Mouse (Mus musculus) heart, adult 2 months (tissue): ENCODE data around the gene Asic2. TPM values are rescaled to one million over a fixed set of nuclear protein-coding genes. Genes with fewer than 3 reads are reported as not detected.

Experiments used
- DNase-seq, 2 experiments: peaks; one replicate each; pipeline ENCODE4 v3.0.0; 2021
- H3K27ac ChIP-seq: fragments of 200-600 bp; 2 replicates; pipeline ENCODE4 v1.8.1; 2022
- H3K27me3 ChIP-seq: fragments of 200-500 bp; 2 replicates; pipeline ENCODE4 v1.6.1; 2012; ENCODE audit warnings: mild to moderate bottlenecking, low read length, inconsistent platforms, mixed read lengths; ENCODE audit not compliant: control insufficient read depth, insufficient read depth
- H3K36me3 ChIP-seq: fragments of 200-500 bp; 2 replicates; pipeline ENCODE4 v1.6.1; 2012; ENCODE audit warnings: low read length, inconsistent platforms; ENCODE audit not compliant: control insufficient read depth, insufficient read depth
- H3K4me1 ChIP-seq: fragments of 200-500 bp; 2 replicates; pipeline ENCODE4 v1.6.1; 2011; ENCODE audit warnings: low read length; ENCODE audit not compliant: control insufficient read depth, insufficient read depth
- H3K4me3 ChIP-seq: fragments of 200-600 bp; 2 replicates; pipeline ENCODE4 v1.8.1; 2022
- H3K79me2 ChIP-seq: fragments of 200-500 bp; replicated peaks from 2 replicates; pipeline ENCODE4 v1.6.1; 2012; ENCODE audit warnings: mild to moderate bottlenecking, inconsistent platforms, low read length, moderate library complexity, mixed read lengths; ENCODE audit not compliant: control insufficient read depth, insufficient read depth
- H3K9ac ChIP-seq: fragments of 200-500 bp; 2 replicates; pipeline ENCODE4 v1.6.1; 2012; ENCODE audit warnings: low read depth, mild to moderate bottlenecking, control low read depth, inconsistent platforms, low read length, mixed read lengths
- CTCF ChIP-seq: fragments of 200-600 bp; IDR thresholded peaks from 2 replicates; pipeline ENCODE4 v1.8.1; 2022; ENCODE audit warnings: antibody characterized with exemption, mild to moderate bottlenecking, moderate library complexity
- EP300 ChIP-seq: fragments of 200-500 bp; IDR thresholded peaks from 2 replicates; pipeline ENCODE4 v1.6.1; 2011; ENCODE audit warnings: low read depth, low read length, control low read depth; ENCODE audit not compliant: insufficient read depth
- POLR2A ChIP-seq: fragments of 200-500 bp; IDR thresholded peaks from 2 replicates; pipeline ENCODE4 v1.6.1; 2011; ENCODE audit warnings: mild to moderate bottlenecking, low read depth, low read length, control low read depth; ENCODE audit not compliant: insufficient read depth
- WGBS: fragments of 180-500 bp; shearing (Covaris S2); methylation state at CpG from one replicate; pipeline ENCODE4 v1.1.7; 2018; 5-methylcytosine and 5-hydroxymethylcytosine counted together
- intact Hi-C: fragments of 180-260 bp; cut with DNase I; formaldehyde crosslinking; loops from one replicate; pipeline ENCODE4 v1.15.1; 2025
- polyA plus RNA-seq: library from polyadenylated mRNA; depleted of rRNA; stranded (reverse); fragments of >200 nt; gene quantifications from 2 replicates; pipeline ENCODE4 v1.2.3, GENCODE M21; 2012
- total RNA-seq, 2 experiments: library from RNA; stranded (reverse); gene quantifications; 2 replicates each; pipeline ENCODE4 v1.2.3; 2021

Asic2 gene
- total and polyA plus RNA-seq, 3 experiments: not detected

DNA sequence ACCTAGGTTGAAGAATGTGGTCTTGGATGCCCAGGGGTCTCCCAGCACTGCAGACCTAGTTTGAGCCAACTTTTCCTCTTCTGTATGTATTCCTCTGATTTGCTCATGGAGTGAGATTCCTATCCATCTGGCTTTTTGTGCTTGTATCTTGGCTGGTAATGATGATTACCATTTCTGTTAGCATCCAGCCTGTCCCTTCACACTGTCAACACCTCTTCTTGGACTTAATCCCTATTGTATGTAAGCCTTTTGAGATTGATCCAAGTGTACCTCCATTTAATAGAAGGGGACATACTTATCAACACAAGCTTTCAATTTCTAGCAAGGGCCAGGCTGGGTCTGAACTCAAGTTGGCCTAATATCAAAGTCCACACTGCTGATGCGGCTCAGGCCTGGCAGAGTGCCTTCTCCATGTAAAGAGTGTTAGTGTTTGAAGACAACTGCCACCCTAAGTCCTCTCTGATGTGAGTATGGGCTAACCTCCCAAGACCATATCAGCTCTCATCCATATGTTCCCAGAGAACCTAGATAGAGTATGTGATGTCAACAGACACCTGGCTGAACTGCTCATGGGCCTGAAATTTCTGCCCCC, 479.0 kb downstream of the Asic2 start:
- Histone ChIP-seq H3K79me2 (no peaks in the 10 kb centered on the region), H3K9ac (no peak overlapping the region), H3K4me3 (no peak overlapping the region), H3K27ac (no peak overlapping the region), H3K4me1 (no peaks in the 10 kb centered on the region), H3K36me3 (no peaks in the 10 kb centered on the region), H3K27me3 (no peaks in the 10 kb centered on the region)
- WGBS: 61% methylated on average over 1 of the region's 1 CpGs
- DNase-seq: no peak
- TF ChIP-seq EP300: no peak
- TF ChIP-seq POLR2A: no peak
- intact Hi-C loops: no loop called here

DNA sequence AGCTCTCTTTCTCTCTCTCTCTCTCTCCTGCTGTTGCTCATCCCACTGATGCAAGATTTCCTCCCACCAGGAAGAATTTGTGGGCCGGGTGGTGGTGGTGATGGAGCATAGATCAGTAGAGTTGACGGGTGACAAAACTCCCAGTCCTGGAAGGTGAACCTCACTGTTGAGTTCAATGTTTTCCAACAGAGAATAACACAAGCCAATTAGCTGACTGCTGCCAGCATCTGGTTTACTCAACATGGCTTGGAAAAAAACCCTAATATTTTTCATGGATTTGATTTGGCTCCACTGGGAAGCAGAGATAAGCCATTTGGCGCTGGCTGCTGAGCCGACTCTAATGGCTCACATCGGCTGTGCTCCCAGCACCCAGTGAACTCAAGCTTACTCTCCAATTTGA, 479.6 kb downstream of the Asic2 start:
- WGBS: 70% methylated on average over 5 of the region's 5 CpGs
- no peak overlapping the region for H3K4me3 ChIP-seq

DNA sequence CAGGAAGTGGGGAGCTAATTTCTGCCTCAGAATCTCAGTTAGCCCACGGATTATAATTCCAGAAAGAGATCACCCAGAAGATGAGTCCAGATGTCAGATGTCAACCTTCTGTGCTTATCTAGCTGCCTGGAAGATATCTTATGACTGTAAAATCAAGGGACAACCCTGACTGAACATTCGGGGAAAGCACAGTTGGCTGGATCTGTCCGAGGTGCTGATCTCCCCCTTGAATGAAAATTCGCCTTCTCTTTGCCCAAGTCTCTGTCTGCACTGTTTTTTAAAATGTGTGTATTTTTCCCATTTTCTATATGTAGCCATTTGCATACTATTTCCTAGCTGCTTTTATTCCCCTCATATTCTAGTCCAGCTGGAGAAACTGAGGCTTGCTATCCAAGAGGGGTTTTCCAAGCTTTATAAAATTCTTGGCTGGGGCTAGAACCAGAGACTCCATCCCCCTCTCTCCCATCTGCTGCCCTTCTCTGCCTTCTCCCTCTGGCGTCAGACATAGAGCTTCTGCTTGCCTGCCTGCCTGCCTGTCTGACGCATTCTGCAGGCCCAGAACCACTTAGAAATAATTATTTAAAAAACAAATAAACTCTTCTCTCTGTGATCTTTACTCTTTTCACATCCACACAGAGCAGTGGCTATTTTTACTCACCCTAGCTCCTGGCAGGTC, 481.9 kb downstream of the Asic2 start:
- intact Hi-C loops: no loop called here
- 17% methylated on average over 6 of the region's 6 CpGs for WGBS
- Histone ChIP-seq H3K27ac (no peak overlapping the region), H3K79me2 (no peaks in the 10 kb centered on the region), H3K9ac (no peak overlapping the region), H3K36me3 (no peaks in the 10 kb centered on the region), H3K4me3 (no peak overlapping the region), H3K27me3 (no peaks in the 10 kb centered on the region), H3K4me1 (no peaks in the 10 kb centered on the region)
- no peak for DNase-seq
- TF ChIP-seq POLR2A: no peak
- TF ChIP-seq CTCF: no peak
- no peak for TF ChIP-seq EP300

More for the DNA sequence above, 479.6 kb downstream of the Asic2 start:
- TF ChIP-seq CTCF (no peak), POLR2A (no peak), EP300 (no peak)
- Histone ChIP-seq H3K27me3 (no peaks in the 10 kb centered on the region), H3K4me1 (no peaks in the 10 kb centered on the region), H3K9ac (no peak overlapping the region), H3K27ac (no peak overlapping the region), H3K79me2 (no peaks in the 10 kb centered on the region), H3K36me3 (no peaks in the 10 kb centered on the region)
- no peak for DNase-seq
- intact Hi-C loops: no loop called here

DNA sequence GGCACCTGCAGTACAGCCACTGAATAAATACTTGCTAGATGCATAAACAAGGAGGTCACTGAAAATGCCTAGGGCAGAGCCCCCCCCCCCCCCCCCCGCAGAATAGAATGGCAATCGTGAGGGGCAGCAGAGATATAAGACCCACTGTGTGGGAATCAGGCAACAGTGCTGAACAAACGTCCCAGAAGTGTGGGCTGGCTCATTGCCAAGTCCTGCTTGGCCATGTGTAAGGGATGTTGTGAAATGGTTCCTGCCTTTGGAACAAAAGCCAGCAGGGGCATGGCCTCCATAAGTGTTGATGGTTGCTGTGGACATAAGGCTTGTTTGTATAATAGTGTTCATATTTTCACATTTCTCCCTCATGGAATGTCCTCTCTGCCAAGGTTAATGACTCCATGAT, 487.1 kb downstream of the Asic2 start:
- H3K27ac ChIP-seq: no peak overlapping the region
- no peaks in the 10 kb centered on the region for H3K4me1 ChIP-seq
- H3K79me2 ChIP-seq: no peaks in the 10 kb centered on the region
- TF ChIP-seq POLR2A (no peak), EP300 (no peak), CTCF (no peak)
- intact Hi-C loops: no loop called here
- WGBS: 35% methylated on average over 3 of the region's 3 CpGs
- DNase-seq: no peak
- no peaks in the 10 kb centered on the region for H3K36me3 ChIP-seq
- no peak overlapping the region for H3K4me3 ChIP-seq
- no peak overlapping the region for H3K9ac ChIP-seq
- no peaks in the 10 kb centered on the region for H3K27me3 ChIP-seq

DNA sequence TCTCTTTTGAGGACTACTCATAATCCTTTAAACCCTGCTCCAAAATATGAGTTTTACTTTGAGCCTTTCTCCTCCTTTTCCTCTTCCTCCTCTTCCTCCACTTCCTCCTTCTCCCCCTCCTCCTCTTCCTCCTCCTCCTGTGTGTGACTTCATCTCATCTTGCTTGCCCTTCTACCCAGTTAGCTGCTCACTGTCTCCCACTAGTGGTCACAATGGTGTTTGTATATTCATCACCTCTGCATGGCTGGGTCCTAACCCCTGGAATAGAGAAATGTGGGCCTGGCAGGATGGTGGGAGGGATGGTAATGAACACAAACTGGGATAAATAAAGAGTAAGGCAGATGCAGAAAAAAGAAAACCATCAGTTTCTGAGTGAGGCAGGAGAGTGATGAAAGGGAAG, 492.0 kb downstream of the Asic2 start:
- intact Hi-C loops: no loop called here
- H3K9ac ChIP-seq: no peak overlapping the region
- H3K36me3 ChIP-seq: no peaks in the 10 kb centered on the region
- TF ChIP-seq EP300: no peak
- peak; percentile 52 for TF ChIP-seq CTCF
- H3K27ac ChIP-seq: no peak overlapping the region
- H3K79me2 ChIP-seq: no peaks in the 10 kb centered on the region
- H3K4me1 ChIP-seq: no peaks in the 10 kb centered on the region
- H3K27me3 ChIP-seq: no peaks in the 10 kb centered on the region
- H3K4me3 ChIP-seq: no peak overlapping the region
- no peak for DNase-seq

DNA sequence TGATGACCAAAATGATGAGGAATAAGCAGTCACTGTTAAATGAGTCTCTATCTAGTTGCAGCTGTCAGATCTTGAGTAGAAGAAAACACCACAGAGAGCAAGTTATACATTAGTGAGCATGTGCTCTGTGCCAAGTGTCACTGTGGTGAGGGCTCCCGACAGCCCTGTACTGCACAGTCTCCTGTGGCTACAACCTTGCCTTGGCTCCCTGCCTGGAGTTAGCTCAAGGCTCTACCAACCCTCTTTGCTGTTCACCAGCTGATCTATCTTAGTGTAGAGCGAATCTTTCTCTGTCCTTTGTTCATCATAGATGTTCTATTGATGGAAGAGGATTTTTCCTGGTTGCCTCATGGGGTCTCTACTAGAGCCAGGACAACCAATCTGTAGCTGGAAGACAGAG, 494.1 kb downstream of the Asic2 start:
- 69% methylated on average over 2 of the region's 2 CpGs for WGBS

More for the DNA sequence above, 494.1 kb downstream of the Asic2 start:
- no peak overlapping the region for H3K9ac ChIP-seq
- DNase-seq: no peak
- H3K27me3 ChIP-seq: no peaks in the 10 kb centered on the region
- no peak overlapping the region for H3K27ac ChIP-seq
- no peaks in the 10 kb centered on the region for H3K79me2 ChIP-seq
- no peaks in the 10 kb centered on the region for H3K36me3 ChIP-seq
- TF ChIP-seq EP300 (no peak), CTCF (no peak), POLR2A (no peak)
- intact Hi-C loops: no loop called here
- H3K4me1 ChIP-seq: no peaks in the 10 kb centered on the region
- no peak overlapping the region for H3K4me3 ChIP-seq
